Mouse (Mus musculus) C3H10T1/2 (cell line): ENCODE data around the gene Ttn. TPM values are rescaled to one million over a fixed set of nuclear protein-coding genes. Genes with fewer than 3 reads are reported as not detected.

Source experiments
- polyA plus RNA-seq, 2 experiments: library from polyadenylated mRNA; unstranded; fragments of >200 nt; fragmentation: generic; extraction: Trizol; gene quantifications; one replicate each; pipeline ENCODE4 v1.2.1; 2012; ENCODE audit warnings: missing spikeins in 2 of 2

Gene Ttn
- polyA plus RNA-seq, result under 1 TPM; under 0.01 TPM

DNA sequence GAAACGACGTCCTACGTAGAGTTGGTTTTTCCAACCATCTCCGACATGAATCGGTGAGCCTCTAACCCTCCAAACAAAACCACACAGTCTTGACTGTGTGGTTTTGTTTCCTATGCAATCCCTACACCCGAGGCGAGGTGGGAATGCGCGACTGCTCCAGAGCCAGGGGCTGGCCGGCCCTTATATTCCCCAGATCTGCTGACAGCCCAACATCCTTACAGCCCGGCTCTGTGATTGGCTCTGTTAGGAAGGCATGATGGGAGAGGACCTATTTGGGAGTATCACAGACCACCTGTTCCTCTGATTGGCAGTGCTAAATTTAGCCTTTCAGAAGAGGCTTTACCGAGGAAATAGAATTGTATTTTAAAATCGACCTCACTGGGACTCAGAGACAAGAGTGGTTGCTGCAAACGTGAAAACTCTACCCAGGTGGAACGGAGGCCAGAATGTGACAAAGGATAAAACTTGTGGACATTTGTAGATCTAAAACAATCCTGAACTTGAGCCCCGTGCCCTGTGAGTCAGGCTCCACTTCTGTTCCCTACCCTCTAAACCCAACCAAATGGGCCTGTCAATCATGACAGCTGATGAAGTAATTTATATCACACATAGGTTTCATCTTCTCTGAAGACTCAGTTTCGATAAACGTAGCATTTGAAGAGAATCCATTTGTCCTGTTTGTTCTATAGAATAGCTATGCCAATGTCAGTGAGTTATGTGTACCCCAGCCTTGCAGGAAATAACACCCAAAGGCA is at the start of gene Ttn:
Gene Ttn, minus strand, starts transcription at position 157 of the 755 bp plus-strand sequence.

GRCm38 (mm10) chr2:76674725-76675427 is 307.5 kb downstream of the Ttn start, which contains the start of gene Plekha3:
Plekha3 (plus strand) TSS chr2:76675281.

DNA sequence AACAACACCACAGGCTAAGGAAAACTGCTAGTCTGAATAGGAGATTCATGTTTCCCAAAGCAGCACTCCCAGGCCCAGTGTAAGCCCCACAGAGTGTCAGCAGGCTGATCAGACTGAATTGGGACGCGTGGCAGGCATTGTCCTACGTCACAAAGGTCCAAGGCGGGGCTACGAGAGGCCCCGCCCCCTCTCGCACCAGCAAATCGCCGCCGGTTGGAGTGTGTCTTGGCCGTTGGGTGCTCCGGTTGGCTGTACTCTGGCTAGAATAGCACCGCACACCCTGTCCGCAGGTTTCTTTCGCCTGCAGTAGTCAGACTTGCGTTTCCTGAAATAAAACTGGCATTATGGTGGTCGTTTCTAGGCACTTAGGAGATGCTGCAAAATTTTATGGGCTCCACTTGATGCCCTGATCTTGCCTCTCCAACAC is 309.4 kb downstream of the Ttn start, which contains the start of gene Fkbp7:
Gene Fkbp7, minus strand, starts transcription at position 151 of the 427 bp plus-strand sequence.

Other genes starting within 250 kb of the Ttn start
- under 1 TPM; 0.01 to 0.31 TPM for gene Ccdc141, start 188.1 kb upstream of the Ttn start, polyA plus RNA-seq